Mouse (Mus musculus): ENCODE data around the gene Tm9sf3. TPM values are rescaled to one million over a fixed set of nuclear protein-coding genes. Genes with fewer than 3 reads are reported as not detected.

The Tm9sf3 gene
- total RNA-seq, 4 experiments from 2014 or later: 111 to 123 (median 122) TPM

DNA sequence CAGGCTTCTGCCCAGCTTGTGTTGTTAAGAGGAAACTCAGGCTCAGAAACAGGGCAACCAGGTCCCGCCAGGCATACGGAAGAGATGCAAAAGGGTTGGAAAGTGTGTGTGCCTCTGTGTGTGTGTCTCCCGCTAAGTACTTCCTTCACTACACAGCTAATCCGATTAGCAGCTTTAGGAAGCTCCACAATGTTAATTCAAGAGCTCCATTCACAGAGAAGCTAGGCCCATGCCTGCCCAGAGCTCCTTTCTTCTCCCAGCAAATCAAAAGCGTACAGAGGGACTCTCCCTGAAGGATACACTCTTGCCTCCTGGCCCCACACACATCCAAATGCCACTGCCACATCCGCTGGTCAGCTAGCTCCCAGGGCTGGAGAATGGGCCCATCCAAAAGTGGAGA is 86.5 kb downstream of the Tm9sf3 start:
- no peak for DNase-seq (ENCODE audit: low spot score in 2 of 2)

GRCm38 (mm10) chr19:41176881-41177280 is 86.9 kb downstream of the Tm9sf3 start:
- DNase-seq (ENCODE audit: low spot score in 2 of 2): no peak

- no peak for DNase-seq (ENCODE audit: low spot score in 2 of 2)
Measured at GRCm38 (mm10) chr19:41165914-41166235, 97.9 kb downstream of the Tm9sf3 start.

DNA sequence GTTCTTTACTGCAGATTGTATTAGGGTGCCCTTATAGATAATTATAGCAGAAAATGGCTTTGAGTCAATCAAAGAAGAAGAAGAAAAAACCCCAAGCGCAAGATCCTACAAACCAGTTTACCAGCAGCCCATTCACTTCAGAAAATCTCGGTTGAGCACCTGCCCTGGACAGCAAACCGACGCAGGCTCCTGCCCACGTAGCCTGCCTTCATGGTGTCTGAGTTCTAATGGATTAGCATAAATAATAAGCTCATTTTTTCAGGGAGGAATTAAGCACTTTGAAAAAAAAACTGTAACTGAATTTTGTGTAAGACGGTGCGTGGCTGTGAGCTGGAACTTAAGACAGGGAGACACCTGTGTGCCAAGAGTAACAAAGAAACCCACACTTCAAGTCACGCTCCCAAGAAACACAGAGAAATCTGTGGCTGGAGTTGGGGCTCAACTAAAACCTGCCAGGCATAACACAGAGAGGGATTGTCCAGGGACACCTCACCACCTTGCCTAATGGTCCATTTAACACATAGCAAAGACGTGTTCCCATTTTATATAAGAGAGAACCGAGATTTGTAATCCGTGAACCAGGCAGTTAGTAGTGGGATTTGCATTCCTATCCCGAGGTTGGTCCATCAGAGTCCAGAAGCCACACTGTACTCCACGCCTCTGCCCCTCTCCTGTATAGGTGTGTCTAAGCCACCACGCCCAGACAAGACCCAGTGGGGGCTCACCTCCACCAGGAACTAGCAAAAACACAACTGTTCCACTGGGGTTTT is 98.5 kb downstream of the Tm9sf3 start:
- DNase-seq (ENCODE audit: low spot score in 2 of 2): no peak

DNA sequence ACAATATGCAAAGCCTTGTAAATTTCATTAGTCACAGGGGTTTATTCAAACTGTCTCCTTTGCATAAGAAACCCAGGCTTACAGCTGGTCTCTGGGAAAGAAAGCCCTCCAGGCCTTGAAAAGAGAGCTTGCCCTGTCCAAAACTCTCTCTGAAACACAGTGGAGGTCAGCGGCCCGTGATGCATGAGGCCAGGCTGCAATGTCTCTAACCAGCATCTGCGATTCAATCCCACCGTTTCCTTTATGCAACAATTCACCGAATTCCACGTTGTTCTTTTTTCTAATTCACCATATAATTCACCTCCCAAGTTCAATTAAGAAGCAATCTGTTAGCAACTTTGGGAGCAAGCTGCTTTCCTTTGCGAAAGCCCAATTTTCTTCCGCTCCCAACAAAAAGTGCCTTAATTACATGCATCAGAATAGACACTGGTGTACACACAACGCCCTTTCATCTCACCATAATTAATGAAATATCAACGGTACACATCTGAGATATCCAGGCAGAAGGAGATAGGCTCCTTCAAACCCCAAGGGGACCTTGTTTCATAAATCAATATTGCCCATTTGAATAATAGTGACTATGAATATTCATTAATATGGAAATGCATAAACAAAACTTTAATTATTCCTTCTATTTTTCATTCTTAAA is 99.2 kb downstream of the Tm9sf3 start:
- DNase-seq (ENCODE audit: low spot score in 2 of 2): no peak

Other genes starting within 250 kb of the Tm9sf3 start
- gene Dntt, start 234.7 kb downstream of the Tm9sf3 start, total RNA-seq (2022): under 1 TPM in 1 of 4 experiments, not detected in 3; 0.23 TPM
- 10 to 100 TPM in 3 of 4 experiments, 1 to 10 TPM in 1; 9.9 to 20.3 (median 15.4) TPM for gene Opalin, start 186.9 kb downstream of the Tm9sf3 start, total RNA-seq (2022)
- under 1 TPM; 0.39 to 0.93 (median 0.74) TPM for gene Tll2, start 57.2 kb downstream of the Tm9sf3 start, total RNA-seq (2022)
- gene Pik3ap1, start 121.1 kb upstream of the Tm9sf3 start, total RNA-seq (2022): 10 to 100 TPM in 1 of 4 experiments, 1 to 10 TPM in 3; 1.9 to 10.2 (median 5.2) TPM
- gene Lcor, start 218.6 kb upstream of the Tm9sf3 start, total RNA-seq (2022): 10 to 100 TPM; 18.7 to 21.9 (median 20.4) TPM